Mouse (Mus musculus) right cerebral cortex, postnatal 4 days (tissue): ENCODE data around the gene Akap17b.
"Not testable (repeated sequence)": the region's sequence is repeated elsewhere in the genome, so short reads cannot be mapped to it uniquely, and the experiment has no call there.

Experiments
- DNase-seq: peaks from one replicate; pipeline ENCODE4 v3.0.0-alpha.2; 2022

The Akap17b gene

GRCm38 (mm10) chrX:36644657-36645551 is at the start of gene Akap17b:
TSS of gene Akap17b (minus strand) at chrX:36645395.
- DNase-seq = peak; percentile 81

- DNase-seq = no peak
Measured at GRCm38 (mm10) chrX:36691365-36691764, 46.2 kb upstream of the Akap17b start.

- DNase-seq = no peak
Measured at GRCm38 (mm10) chrX:36689655-36690054, 44.5 kb upstream of the Akap17b start.

GRCm38 (mm10) chrX:36676836-36677235 is 31.6 kb upstream of the Akap17b start:
- no peak for DNase-seq

- DNase-seq = no peak
Measured at GRCm38 (mm10) chrX:36672708-36673107, 27.5 kb upstream of the Akap17b start.

GRCm38 (mm10) chrX:36640046-36640445 is 5.1 kb downstream of the Akap17b start:
- peak; percentile 16 for DNase-seq

- no peak for DNase-seq
Measured at GRCm38 (mm10) chrX:36630771-36631170, 14.4 kb downstream of the Akap17b start.

GRCm38 (mm10) chrX:36628102-36628501 is 17.1 kb downstream of the Akap17b start:
- no peak for DNase-seq

- no peak for DNase-seq
Measured at GRCm38 (mm10) chrX:36609117-36609516, 36.1 kb downstream of the Akap17b start.

- no peak for DNase-seq
Measured at GRCm38 (mm10) chrX:36604040-36604439, 41.2 kb downstream of the Akap17b start.

GRCm38 (mm10) chrX:36602926-36603325 is 42.3 kb downstream of the Akap17b start:
- DNase-seq = no peak

- DNase-seq = no peak
Measured at GRCm38 (mm10) chrX:36600066-36600465, 45.1 kb downstream of the Akap17b start.

- DNase-seq = no peak
Measured at GRCm38 (mm10) chrX:36599656-36600055, 45.5 kb downstream of the Akap17b start.

- DNase-seq = peak; percentile 18
Measured at GRCm38 (mm10) chrX:36598861-36599344, 46.3 kb downstream of the Akap17b start.

GRCm38 (mm10) chrX:36598390-36598810 is 46.8 kb downstream of the Akap17b start:
- DNase-seq = no peak

GRCm38 (mm10) chrX:36597707-36598389 is 47.3 kb downstream of the Akap17b start, which contains the start of gene Pgrmc1:
TSS of gene Pgrmc1 (plus strand) at chrX:36598206.
- DNase-seq = peak; percentile 74

- DNase-seq = not testable (repeated sequence)
Measured at GRCm38 (mm10) chrX:36596483-36597120, 48.6 kb downstream of the Akap17b start.

GRCm38 (mm10) chrX:36595247-36595646 is 49.9 kb downstream of the Akap17b start:
- no peak for DNase-seq

- DNase-seq = no peak
Measured at GRCm38 (mm10) chrX:36591539-36591938, 53.7 kb downstream of the Akap17b start.

- DNase-seq = no peak
Measured at GRCm38 (mm10) chrX:36591120-36591519, 54.1 kb downstream of the Akap17b start.

- no peak for DNase-seq
Measured at GRCm38 (mm10) chrX:36590266-36590665, 54.9 kb downstream of the Akap17b start.

GRCm38 (mm10) chrX:36587304-36588209 is 57.6 kb downstream of the Akap17b start:
- peak; percentile 3 for DNase-seq
